Mouse (Mus musculus): ENCODE results near the gene Kif5c.

DNA sequence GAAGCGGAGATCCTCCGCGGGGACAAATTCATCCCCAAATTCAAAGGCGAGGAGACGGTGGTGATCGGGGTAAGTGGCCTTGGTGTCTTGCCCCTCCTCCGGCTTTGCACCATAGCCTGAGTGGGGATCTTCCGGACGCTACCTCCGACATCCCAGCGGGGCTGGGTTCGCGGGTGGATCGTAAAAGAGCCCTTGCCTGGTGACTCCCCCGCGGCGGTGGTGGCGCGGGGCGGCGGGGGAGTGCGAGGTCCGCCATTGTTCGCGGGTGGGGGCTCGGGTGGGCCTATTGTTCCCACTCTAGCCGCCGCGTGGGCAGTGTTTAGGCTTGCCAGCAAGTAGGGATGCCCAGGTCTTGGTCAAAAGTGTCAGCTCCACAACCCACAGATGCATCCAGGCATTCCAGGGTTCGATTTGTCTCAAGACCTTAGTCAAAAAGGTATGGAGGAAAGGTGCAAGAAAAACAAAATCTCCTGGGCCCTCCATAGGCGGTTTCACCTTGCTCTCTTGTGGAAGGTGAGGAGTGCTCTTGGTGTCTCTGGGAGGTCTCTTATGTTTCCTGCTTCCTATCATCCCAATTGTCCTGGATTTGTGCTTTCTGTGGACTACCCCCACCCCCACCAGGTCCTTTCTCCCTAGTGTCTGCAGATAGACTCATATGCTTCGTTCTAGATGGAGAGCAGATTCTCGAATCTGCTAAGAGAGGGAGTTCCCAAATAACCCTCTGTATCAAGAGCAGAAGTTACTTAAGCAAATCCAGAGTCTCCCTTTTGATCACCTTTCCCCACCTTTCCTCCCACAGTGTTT is 823 bp downstream of the Kif5c start:
- TF ChIP-seq CTCF (IDR thresholded peaks at IDR 0.05; ENCODE audit: insufficient read depth, low read depth, low read length), result no peak
- no peak for TF ChIP-seq POLR2A (IDR thresholded peaks at IDR 0.05; ENCODE audit: insufficient read depth, low read depth, low read length)

Measured in olfactory bulb, adult 2 months (tissue).